Comparison of ENCODE assay signal across 15 mouse cellular contexts in genomic region chr12:62768930-62769329, GRCm38 (mm10).
DNase-seq lines count a peak whose midpoint lies in the region; ATAC-seq and TF ChIP-seq lines count a peak whose summit lies in the region.
"Had no signal": no experiment of that assay in that cellular context is flagged by ENCODE, and none has a peak within 500 bp of the region (broad histone marks: within the 10 kb centered on the region; RNA-seq: fewer than 3 reads in every experiment).

No protein-coding gene starts in this region.

- no peaks in the 10 kb centered on the region for H3K36me3 ChIP-seq in hindbrain, postnatal 0 days (ENCODE audit: insufficient read depth, low read length)
- H3K36me3 ChIP-seq in hindbrain, embryonic 12.5 days = no peaks in the 10 kb centered on the region
- H3K36me3 ChIP-seq in forebrain, embryonic 16.5 days (ENCODE audit: control insufficient read depth, insufficient read depth) = no peaks in the 10 kb centered on the region
- H3K36me3 ChIP-seq: heart, embryonic 10.5 days; intestine, embryonic 15.5 days; liver, embryonic 13.5 days; midbrain, embryonic 12.5 days had no signal

- H3K27ac ChIP-seq in hindbrain, postnatal 0 days = no peak overlapping the region
- no peak overlapping the region for H3K27ac ChIP-seq in hindbrain, embryonic 12.5 days
- H3K27ac ChIP-seq in forebrain, embryonic 16.5 days (ENCODE audit: low read length) = no peak overlapping the region
- H3K27ac ChIP-seq: heart, embryonic 10.5 days; intestine, embryonic 15.5 days; liver, embryonic 13.5 days; midbrain, embryonic 12.5 days had no signal

- H3K4me1 ChIP-seq in hindbrain, postnatal 0 days (ENCODE audit: insufficient read depth, low read length) = no peaks in the 10 kb centered on the region
- no peaks in the 10 kb centered on the region for H3K4me1 ChIP-seq in hindbrain, embryonic 12.5 days
- no peaks in the 10 kb centered on the region for H3K4me1 ChIP-seq in forebrain, embryonic 16.5 days (replicated peaks; ENCODE audit: control insufficient read depth, insufficient read depth, low read length)
- H3K4me1 ChIP-seq: heart, embryonic 10.5 days; intestine, embryonic 15.5 days; liver, embryonic 13.5 days; midbrain, embryonic 12.5 days had no signal

- no peak overlapping the region for H3K4me2 ChIP-seq in hindbrain, postnatal 0 days (ENCODE audit: low read depth, low read length)
- no peak overlapping the region for H3K4me2 ChIP-seq in hindbrain, embryonic 12.5 days (replicated peaks)
- H3K4me2 ChIP-seq in forebrain, embryonic 16.5 days (ENCODE audit: low read length) = no peak overlapping the region
- H3K4me2 ChIP-seq: intestine, embryonic 15.5 days; liver, embryonic 13.5 days; midbrain, embryonic 12.5 days had no signal

- H3K9ac ChIP-seq in hindbrain, postnatal 0 days (replicated peaks; ENCODE audit: low read length) = no peak overlapping the region
- H3K9ac ChIP-seq in hindbrain, embryonic 12.5 days = no peak overlapping the region
- no peak overlapping the region for H3K9ac ChIP-seq in forebrain, embryonic 16.5 days (replicated peaks; ENCODE audit: low read depth, low read length)
- H3K9ac ChIP-seq: intestine, embryonic 15.5 days; liver, embryonic 13.5 days; midbrain, embryonic 12.5 days had no signal

- WGBS in hindbrain, postnatal 0 days = 71% methylated on average over 2 of the region's 2 CpGs
- WGBS in hindbrain, embryonic 12.5 days = 62% methylated on average over 2 of the region's 2 CpGs
- 60% methylated on average over 2 of the region's 2 CpGs for WGBS in forebrain, embryonic 16.5 days

- no peaks in the 10 kb centered on the region for H3K27me3 ChIP-seq in hindbrain, postnatal 0 days (ENCODE audit: insufficient read depth, low read length)
- no peaks in the 10 kb centered on the region for H3K27me3 ChIP-seq in hindbrain, embryonic 12.5 days
- no peaks in the 10 kb centered on the region for H3K27me3 ChIP-seq in forebrain, embryonic 16.5 days (replicated peaks; ENCODE audit: control insufficient read depth, insufficient read depth, low read length)
- H3K27me3 ChIP-seq: intestine, embryonic 15.5 days; liver, embryonic 13.5 days; midbrain, embryonic 12.5 days had no signal

- peak; percentile 59 for DNase-seq in hindbrain, postnatal 0 days (ENCODE audit: low spot score)
- DNase-seq in R1 (ENCODE audit: low read depth, low spot score) = peak; percentile 5
- DNase-seq in layer of hippocampus, postnatal 25 days (ENCODE audit: extremely low spot score in 1 of 2, low spot score in 1 of 2) = peak; percentile 12 to 14
- DNase-seq in thymus, postnatal 25 days = no peak
- DNase-seq: cerebellum, adult 18-20 months; heart, postnatal 4 days; liver, embryonic 13.5 days; lung, postnatal 14 days had no signal

- ATAC-seq in hindbrain, postnatal 0 days = peak; percentile 63
- no peak for ATAC-seq in hindbrain, embryonic 12.5 days (ENCODE audit: low FRiP score)
- ATAC-seq in forebrain, embryonic 16.5 days = peak; percentile 92
- ATAC-seq in megakaryocyte progenitor cell, adult 5-6 weeks (replicated peaks; ENCODE audit: poor library complexity) = no peak
- ATAC-seq: CD4-positive, CD25-positive, alpha-beta regulatory T cell, adult 4 months; intestine, embryonic 15.5 days had no signal

- H3K9me3 ChIP-seq in hindbrain, postnatal 0 days (ENCODE audit: low read length) = no peaks in the 10 kb centered on the region
- no peaks in the 10 kb centered on the region for H3K9me3 ChIP-seq in hindbrain, embryonic 12.5 days (replicated peaks)
- H3K9me3 ChIP-seq in forebrain, embryonic 16.5 days (ENCODE audit: control insufficient read depth, low read length) = no peaks in the 10 kb centered on the region
- H3K9me3 ChIP-seq: heart, embryonic 10.5 days; intestine, embryonic 15.5 days; liver, embryonic 13.5 days; midbrain, embryonic 12.5 days had no signal

- H3K4me3 ChIP-seq in hindbrain, postnatal 0 days (ENCODE audit: low read length) = no peak overlapping the region
- H3K4me3 ChIP-seq in hindbrain, embryonic 12.5 days = no peak overlapping the region
- no peak overlapping the region for H3K4me3 ChIP-seq in forebrain, embryonic 16.5 days (replicated peaks; ENCODE audit: low read length)
- H3K4me3 ChIP-seq: heart, embryonic 10.5 days; intestine, embryonic 15.5 days; liver, embryonic 13.5 days; midbrain, embryonic 12.5 days had no signal

- TF ChIP-seq CTCF in hindbrain, postnatal 0 days (IDR thresholded peaks at IDR 0.05; ENCODE audit: low read depth) = no peak

Comparison
In these comparisons a context has a peak if more than half of its experiments do, and no peak if none do; other contexts are left out.
1. ATAC-seq: peak in hindbrain, postnatal 0 days (single experiment) and forebrain, embryonic 16.5 days (single experiment); none in hindbrain, embryonic 12.5 days (single experiment) and megakaryocyte progenitor cell, adult 5-6 weeks (single experiment).